Mouse (Mus musculus): ENCODE data around the gene Piezo1. TPM values are rescaled to one million over a fixed set of nuclear protein-coding genes. Genes with fewer than 3 reads are reported as not detected.

The Piezo1 gene
- total and polyA plus RNA-seq, 2 experiments = 2.2 to 11.1 TPM

DNA sequence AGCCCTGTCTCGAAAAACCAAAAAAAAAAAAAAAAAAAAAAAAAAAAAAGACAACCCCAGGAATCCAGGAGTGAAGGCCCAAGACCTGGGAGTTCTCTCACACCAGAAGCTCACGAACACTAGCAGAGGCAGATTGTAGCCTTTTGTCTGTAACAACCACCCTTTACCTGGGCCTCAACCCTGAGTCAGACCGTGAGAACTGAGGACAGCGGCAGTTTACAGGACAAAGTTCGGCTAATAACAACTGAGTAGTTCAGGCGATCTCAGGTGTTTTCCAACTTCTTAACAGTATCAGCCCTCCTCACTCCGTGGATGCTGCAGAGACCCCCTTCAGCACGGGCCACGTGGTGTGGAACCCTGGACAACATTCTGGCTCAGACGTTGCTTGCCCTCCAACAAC is 35.6 kb upstream of the Piezo1 start:
- WGBS = 86% methylated on average over 10 of the region's 10 CpGs
- no peak overlapping the region for H3K27ac ChIP-seq (replicated peaks; ENCODE audit: insufficient read depth, low read depth, low read length)

DNA sequence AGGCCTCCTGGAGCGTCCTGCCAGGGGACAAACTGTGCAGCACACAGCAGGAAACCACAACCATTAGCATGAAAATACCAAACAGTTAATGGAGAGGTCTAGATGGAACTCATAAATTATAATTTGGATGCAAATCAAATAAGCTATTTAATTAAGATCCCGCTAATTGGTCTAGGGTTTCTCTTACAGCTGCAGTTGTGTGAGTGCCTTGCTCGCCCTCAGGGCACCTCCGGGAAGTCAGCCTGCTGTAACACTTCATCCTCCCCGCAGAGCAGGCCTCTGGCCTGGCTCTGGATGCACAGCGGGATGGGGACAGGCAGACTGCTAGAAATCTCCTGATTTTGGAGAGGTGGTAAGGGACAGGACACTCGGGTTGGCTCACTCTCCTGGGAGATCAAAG is 35.0 kb upstream of the Piezo1 start:
- Histone ChIP-seq H3K27ac (replicated peaks; ENCODE audit: insufficient read depth, low read depth, low read length) (no peak overlapping the region), H3K79me2 (ENCODE audit: control insufficient read depth, insufficient read depth, low read length) (no peaks in the 10 kb centered on the region), H3K4me3 (ENCODE audit: insufficient read depth, low read depth, low read length) (no peak overlapping the region), H3K27me3 (ENCODE audit: control insufficient read depth, insufficient read depth, low read length) (no peaks in the 10 kb centered on the region), H3K4me1 (ENCODE audit: control insufficient read depth, insufficient read depth, low read length) (peaks cover 2% of the 10 kb centered on the region; the same call in 1 of the 2 replicates), H3K36me3 (ENCODE audit: control insufficient read depth, insufficient read depth, low read length) (no peaks in the 10 kb centered on the region), H3K9ac (ENCODE audit: low read depth, low read length) (no peak overlapping the region)
- DNase-seq (ENCODE audit: extremely low read depth, low read depth, low spot score) = no peak
- no peak for TF ChIP-seq CTCF (IDR thresholded peaks at IDR 0.05; ENCODE audit: low read depth, low read length)
- TF ChIP-seq POLR2A (IDR thresholded peaks at IDR 0.05; ENCODE audit: extremely low read depth, insufficient read depth, low read length) = no peak
- WGBS = 92% methylated on average over 7 of the region's 7 CpGs

More for the DNA sequence above, 35.6 kb upstream of the Piezo1 start:
- Histone ChIP-seq H3K79me2 (ENCODE audit: control insufficient read depth, insufficient read depth, low read length) (no peaks in the 10 kb centered on the region), H3K9ac (ENCODE audit: low read depth, low read length) (no peak overlapping the region), H3K4me3 (ENCODE audit: insufficient read depth, low read depth, low read length) (no peak overlapping the region), H3K4me1 (ENCODE audit: control insufficient read depth, insufficient read depth, low read length) (peaks cover 2% of the 10 kb centered on the region; the same call in 1 of the 2 replicates), H3K36me3 (ENCODE audit: control insufficient read depth, insufficient read depth, low read length) (no peaks in the 10 kb centered on the region), H3K27me3 (ENCODE audit: control insufficient read depth, insufficient read depth, low read length) (no peaks in the 10 kb centered on the region)
- DNase-seq (ENCODE audit: extremely low read depth, low read depth, low spot score) = no peak
- TF ChIP-seq POLR2A (IDR thresholded peaks at IDR 0.05; ENCODE audit: extremely low read depth, insufficient read depth, low read length) (no peak), CTCF (IDR thresholded peaks at IDR 0.05; ENCODE audit: low read depth, low read length) (no peak)

DNA sequence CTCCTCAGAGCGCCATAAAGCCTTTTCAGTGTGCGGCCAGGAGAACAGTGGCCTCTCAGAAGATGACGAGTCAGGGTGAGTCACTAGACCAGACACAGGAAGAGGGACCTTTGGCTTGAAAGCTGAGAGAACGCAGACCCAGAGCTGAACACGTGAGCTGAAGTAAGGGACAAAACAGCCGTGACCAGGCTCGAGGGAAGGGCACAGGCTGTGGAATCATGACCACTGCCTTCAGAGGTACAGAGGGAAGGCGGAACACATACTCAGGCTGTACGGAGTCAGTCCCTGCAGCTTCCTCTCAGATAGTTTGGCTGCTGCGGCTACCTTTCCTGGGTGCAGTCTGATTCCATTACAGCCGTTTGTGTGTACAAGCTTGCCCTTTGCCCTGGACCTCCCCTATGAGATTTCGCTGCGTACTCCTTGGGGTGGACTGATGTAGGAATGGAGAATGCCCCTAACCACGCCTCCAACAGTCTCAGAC is 34.3 kb upstream of the Piezo1 start:
- no peak overlapping the region for H3K9ac ChIP-seq (ENCODE audit: low read depth, low read length)
- WGBS = 35% methylated on average over 14 of the region's 14 CpGs
- peaks cover 2% of the 10 kb centered on the region; the same call in 1 of the 2 replicates for H3K4me1 ChIP-seq (ENCODE audit: control insufficient read depth, insufficient read depth, low read length)
- H3K79me2 ChIP-seq (ENCODE audit: control insufficient read depth, insufficient read depth, low read length) = no peaks in the 10 kb centered on the region
- peak; percentile 22 for DNase-seq (ENCODE audit: extremely low read depth, low read depth, low spot score)
- H3K36me3 ChIP-seq (ENCODE audit: control insufficient read depth, insufficient read depth, low read length) = no peaks in the 10 kb centered on the region
- no peak overlapping the region for H3K27ac ChIP-seq (replicated peaks; ENCODE audit: insufficient read depth, low read depth, low read length)
- H3K27me3 ChIP-seq (ENCODE audit: control insufficient read depth, insufficient read depth, low read length) = no peaks in the 10 kb centered on the region
- no peak for TF ChIP-seq CTCF (IDR thresholded peaks at IDR 0.05; ENCODE audit: low read depth, low read length)
- TF ChIP-seq POLR2A (IDR thresholded peaks at IDR 0.05; ENCODE audit: extremely low read depth, insufficient read depth, low read length) = no peak
- no peak overlapping the region for H3K4me3 ChIP-seq (ENCODE audit: insufficient read depth, low read depth, low read length)

DNA sequence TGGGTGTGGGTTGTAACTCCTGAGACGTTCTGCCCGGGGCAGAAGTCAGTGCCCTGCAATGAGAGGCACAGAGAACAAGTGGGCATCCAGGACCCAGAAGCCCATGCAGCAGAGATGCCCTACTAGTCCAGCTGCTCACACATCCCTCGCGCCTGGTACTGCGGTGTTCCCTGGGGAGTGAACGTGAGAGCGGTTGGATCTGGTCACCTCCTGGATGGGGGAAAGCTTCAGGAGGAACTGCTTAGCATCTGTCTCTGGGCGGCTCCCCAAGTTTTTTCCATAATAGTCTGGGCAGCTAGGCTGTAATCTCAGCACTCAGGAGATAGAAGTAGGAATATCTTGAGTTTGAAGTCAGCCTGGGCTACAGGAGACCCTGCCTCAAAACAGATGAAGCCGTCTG is 33.9 kb upstream of the Piezo1 start:
- no peak overlapping the region for H3K9ac ChIP-seq (ENCODE audit: low read depth, low read length)
- H3K79me2 ChIP-seq (ENCODE audit: control insufficient read depth, insufficient read depth, low read length) = no peaks in the 10 kb centered on the region
- DNase-seq (ENCODE audit: extremely low read depth, low read depth, low spot score) = no peak
- no peak overlapping the region for H3K4me3 ChIP-seq (ENCODE audit: insufficient read depth, low read depth, low read length)
- 89% methylated on average over 9 of the region's 9 CpGs for WGBS
- H3K4me1 ChIP-seq (ENCODE audit: control insufficient read depth, insufficient read depth, low read length) = peaks cover 2% of the 10 kb centered on the region; the same call in 1 of the 2 replicates
- H3K36me3 ChIP-seq (ENCODE audit: control insufficient read depth, insufficient read depth, low read length) = no peaks in the 10 kb centered on the region
- no peak for TF ChIP-seq POLR2A (IDR thresholded peaks at IDR 0.05; ENCODE audit: extremely low read depth, insufficient read depth, low read length)
- no peak for TF ChIP-seq CTCF (IDR thresholded peaks at IDR 0.05; ENCODE audit: low read depth, low read length)
- no peak overlapping the region for H3K27ac ChIP-seq (replicated peaks; ENCODE audit: insufficient read depth, low read depth, low read length)
- no peaks in the 10 kb centered on the region for H3K27me3 ChIP-seq (ENCODE audit: control insufficient read depth, insufficient read depth, low read length)

DNA sequence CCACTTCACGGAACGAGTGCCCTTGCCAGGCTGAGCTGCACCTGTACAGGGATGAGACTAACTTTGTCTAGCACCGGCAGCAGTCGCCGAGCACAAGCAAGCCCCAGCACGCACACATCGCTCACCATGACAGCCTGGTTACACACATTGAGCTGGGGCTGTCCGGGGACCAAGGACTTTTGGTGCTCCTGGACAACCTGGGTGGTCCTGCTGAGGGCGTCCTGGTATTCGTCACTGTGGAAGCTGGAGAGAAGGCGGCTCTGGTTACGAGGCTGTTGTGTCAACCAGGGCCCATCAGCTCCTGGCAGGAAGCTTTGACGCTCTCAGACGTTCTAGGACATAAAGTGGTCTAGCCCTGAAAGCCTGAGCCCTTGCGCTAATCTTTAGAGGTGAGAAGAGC is 29.8 kb upstream of the Piezo1 start:
- peaks cover 5% of the 10 kb centered on the region for H3K4me1 ChIP-seq (ENCODE audit: control insufficient read depth, insufficient read depth, low read length)
- no peak overlapping the region for H3K27ac ChIP-seq (replicated peaks; ENCODE audit: insufficient read depth, low read depth, low read length)
- no peak for DNase-seq (ENCODE audit: extremely low read depth, low read depth, low spot score)
- H3K27me3 ChIP-seq (ENCODE audit: control insufficient read depth, insufficient read depth, low read length) = no peaks in the 10 kb centered on the region
- H3K79me2 ChIP-seq (ENCODE audit: control insufficient read depth, insufficient read depth, low read length) = no peaks in the 10 kb centered on the region
- WGBS = 89% methylated on average over 14 of the region's 15 CpGs
- H3K36me3 ChIP-seq (ENCODE audit: control insufficient read depth, insufficient read depth, low read length) = no peaks in the 10 kb centered on the region
- H3K9ac ChIP-seq (ENCODE audit: low read depth, low read length) = no peak overlapping the region
- H3K4me3 ChIP-seq (ENCODE audit: insufficient read depth, low read depth, low read length) = no peak overlapping the region
- TF ChIP-seq POLR2A (IDR thresholded peaks at IDR 0.05; ENCODE audit: extremely low read depth, insufficient read depth, low read length) = no peak
- TF ChIP-seq CTCF (IDR thresholded peaks at IDR 0.05; ENCODE audit: low read depth, low read length) = no peak

DNA sequence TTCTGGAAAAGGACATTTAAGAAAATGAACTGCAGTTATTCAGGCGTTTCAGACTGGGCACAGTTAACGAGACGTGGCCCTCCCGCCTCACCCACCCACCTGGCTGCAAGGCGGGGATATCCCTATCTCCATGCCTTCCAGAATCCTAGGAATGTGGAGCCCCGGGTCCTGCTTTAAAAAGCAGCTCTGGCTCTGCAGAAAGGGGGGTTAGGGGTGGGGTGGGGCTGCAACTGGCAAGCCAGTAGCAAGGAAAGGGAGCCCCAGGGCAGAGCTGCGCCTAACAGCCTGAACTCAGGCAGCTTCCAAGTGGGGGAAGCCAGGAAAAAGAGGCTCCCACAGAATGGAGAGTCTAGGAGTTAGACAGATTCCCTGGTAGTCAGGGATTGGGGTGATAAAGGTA is 28.1 kb upstream of the Piezo1 start:
- no peaks in the 10 kb centered on the region for H3K36me3 ChIP-seq (ENCODE audit: control insufficient read depth, insufficient read depth, low read length)
- TF ChIP-seq POLR2A (IDR thresholded peaks at IDR 0.05; ENCODE audit: extremely low read depth, insufficient read depth, low read length) = no peak
- no peak for TF ChIP-seq CTCF (IDR thresholded peaks at IDR 0.05; ENCODE audit: low read depth, low read length)
- WGBS = 84% methylated on average over 7 of the region's 7 CpGs
- no peak overlapping the region for H3K27ac ChIP-seq (replicated peaks; ENCODE audit: insufficient read depth, low read depth, low read length)
- H3K4me1 ChIP-seq (ENCODE audit: control insufficient read depth, insufficient read depth, low read length) = peaks cover 20% of the 10 kb centered on the region
- no peaks in the 10 kb centered on the region for H3K27me3 ChIP-seq (ENCODE audit: control insufficient read depth, insufficient read depth, low read length)
- H3K9ac ChIP-seq (ENCODE audit: low read depth, low read length) = no peak overlapping the region
- DNase-seq (ENCODE audit: extremely low read depth, low read depth, low spot score) = no peak
- H3K79me2 ChIP-seq (ENCODE audit: control insufficient read depth, insufficient read depth, low read length) = no peaks in the 10 kb centered on the region
- H3K4me3 ChIP-seq (ENCODE audit: insufficient read depth, low read depth, low read length) = no peak overlapping the region
